Mouse (Mus musculus): ENCODE measurements at regions not wholly inside any gene's neighbourhood (a gene's known extent, or its start where the extent isn't known, plus 50 kb on each side); places are given as distances from the start of the nearest gene placed in this dataset.

GRCm38 (mm10) chr12:39586163-39586562 lies 451.7 kb downstream of the Arl4a start:
- no peak for DNase-seq

- no peak for DNase-seq
Observed at GRCm38 (mm10) chr12:39577610-39578009, 460.2 kb downstream of the Arl4a start.

- DNase-seq, result no peak
Observed at GRCm38 (mm10) chr12:39572802-39573201, 465.0 kb downstream of the Arl4a start.

GRCm38 (mm10) chr12:39572147-39572546 lies 465.7 kb downstream of the Arl4a start:
- DNase-seq, result no peak

- DNase-seq, result no peak
Observed at GRCm38 (mm10) chr12:39560734-39561446, 476.9 kb downstream of the Arl4a start.

- DNase-seq, result no peak
Observed at GRCm38 (mm10) chr12:39558491-39558890, 479.3 kb downstream of the Arl4a start.

- DNase-seq, result no peak
Observed at GRCm38 (mm10) chr12:39536326-39536725, 501.5 kb downstream of the Arl4a start.

- no peak for DNase-seq
Observed at GRCm38 (mm10) chr12:39528121-39528520, 509.7 kb downstream of the Arl4a start.

- no peak for DNase-seq
Observed at GRCm38 (mm10) chr12:39527216-39527600, 510.6 kb downstream of the Arl4a start.

GRCm38 (mm10) chr12:39526535-39527215 lies 511.1 kb downstream of the Arl4a start:
- DNase-seq, result no peak

- DNase-seq, result no peak
Observed at GRCm38 (mm10) chr12:39515690-39516089, 522.1 kb downstream of the Arl4a start.

GRCm38 (mm10) chr12:39510855-39511254 lies 527.0 kb downstream of the Arl4a start:
- DNase-seq, result no peak

- peak; percentile 61 for DNase-seq
Observed at GRCm38 (mm10) chr12:39510073-39510812, 527.6 kb downstream of the Arl4a start.

GRCm38 (mm10) chr12:39496203-39496602 lies 541.6 kb downstream of the Arl4a start:
- DNase-seq, result no peak

- DNase-seq, result no peak
Observed at GRCm38 (mm10) chr12:39493578-39494218, 544.1 kb downstream of the Arl4a start.

GRCm38 (mm10) chr12:39493114-39493513 lies 544.7 kb downstream of the Arl4a start:
- DNase-seq, result no peak

- DNase-seq, result no peak
Observed at GRCm38 (mm10) chr12:39472984-39473383, 564.8 kb downstream of the Arl4a start.
